Comparison of ENCODE assay signal across 8 mouse cellular contexts in the genomic region with DNA sequence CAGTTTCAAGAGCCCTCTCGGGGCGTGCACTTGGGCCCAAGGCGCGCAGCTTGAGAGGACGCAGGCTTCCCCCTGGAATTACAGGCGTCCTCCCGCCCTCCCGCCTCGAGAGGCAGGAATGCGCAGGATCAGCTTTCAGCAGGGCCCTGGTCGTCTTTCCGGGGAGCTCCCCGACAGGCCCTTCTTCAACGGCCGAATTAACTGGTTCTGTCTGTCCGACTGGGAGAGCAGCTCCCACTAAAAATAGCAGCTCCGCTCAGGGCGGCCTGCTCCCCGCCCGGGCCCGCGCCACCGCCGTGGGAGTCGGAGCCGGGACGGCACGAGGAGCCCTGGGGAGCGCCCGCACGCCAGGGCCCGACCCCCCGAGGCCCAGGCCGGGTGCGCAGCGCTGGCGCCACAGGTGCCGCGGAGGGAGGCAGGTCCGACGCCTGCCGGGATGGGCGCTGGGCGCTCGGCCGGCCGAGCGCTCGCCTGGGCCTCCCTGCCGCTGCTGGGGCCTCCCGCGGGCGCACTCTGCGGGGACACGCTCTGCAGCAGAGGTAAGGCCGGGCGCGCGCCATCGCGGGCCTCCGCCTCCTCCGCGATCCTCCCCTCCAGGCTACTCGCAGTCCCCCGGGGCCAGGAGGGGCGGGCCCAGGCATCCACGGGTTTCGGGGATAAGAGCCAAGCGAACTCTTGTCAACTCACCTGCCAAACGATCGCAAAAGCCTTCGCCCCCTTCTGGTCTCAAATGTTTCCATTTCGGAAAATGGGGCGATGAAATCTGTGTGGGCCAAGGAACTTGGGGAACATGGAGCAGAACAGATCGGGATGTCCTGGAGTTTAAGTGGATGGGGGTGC. TPM values are rescaled to one million over a fixed set of nuclear protein-coding genes. Genes with fewer than 3 reads are reported as not detected.
DNase-seq lines count a peak whose midpoint lies in the region; ATAC-seq and TF ChIP-seq lines count a peak whose summit lies in the region.

No protein-coding gene starts in this region.

- TF ChIP-seq POLR2A in testis, adult 2 months (IDR thresholded peaks at IDR 0.05; ENCODE audit: control insufficient read depth, low read depth, low read length): no peak

- no peak for TF ChIP-seq CTCF in C2C12 (IDR thresholded peaks at IDR 0.05; ENCODE audit: control insufficient read depth, insufficient read depth, insufficient read length)
- 0 out of 2 replicates have a peak, but pooled peaks have one; percentile 9 for TF ChIP-seq CTCF in testis, adult 2 months (IDR thresholded peaks at IDR 0.05; ENCODE audit: control insufficient read depth, insufficient read depth, insufficient replicate concordance, low read depth, low read length)

- no peaks in the 10 kb centered on the region for H3K9me3 ChIP-seq in embryonic facial prominence, embryonic 12.5 days
- H3K9me3 ChIP-seq in heart, embryonic 16.5 days (replicated peaks; ENCODE audit: control insufficient read depth, low read length): no peaks in the 10 kb centered on the region

- peak overlapping the region; percentile 95 for H3ac ChIP-seq in C2C12 (ENCODE audit: control insufficient read depth, insufficient read length, low read depth)

- peak; percentile 49 for ATAC-seq in embryonic facial prominence, embryonic 12.5 days (ENCODE audit: insufficient number of reproducible peaks, insufficient read depth, low FRiP score, low TSS enrichment)
- ATAC-seq in heart, embryonic 16.5 days (replicated peaks; ENCODE audit: extremely low read depth, insufficient read depth, low FRiP score): peak; percentile 65

- H3K27me3 ChIP-seq in C2C12 (ENCODE audit: control insufficient read depth, insufficient read depth, insufficient read length): no peaks in the 10 kb centered on the region
- peaks cover 53% of the 10 kb centered on the region for H3K27me3 ChIP-seq in embryonic facial prominence, embryonic 12.5 days
- H3K27me3 ChIP-seq in heart, embryonic 16.5 days (ENCODE audit: control insufficient read depth, insufficient read depth, low read length): peaks cover 3% of the 10 kb centered on the region; the same call in 1 of the 2 replicates
- H3K27me3 ChIP-seq in testis, adult 2 months (ENCODE audit: control insufficient read depth, insufficient read depth, low read length): no peaks in the 10 kb centered on the region; the same call in 1 of the 2 replicates

- H3K36me3 ChIP-seq in C2C12 (ENCODE audit: control insufficient read depth, insufficient read depth): no peaks in the 10 kb centered on the region
- no peaks in the 10 kb centered on the region for H3K36me3 ChIP-seq in embryonic facial prominence, embryonic 12.5 days
- H3K36me3 ChIP-seq in heart, embryonic 16.5 days (ENCODE audit: control insufficient read depth, insufficient read depth): no peaks in the 10 kb centered on the region
- no peaks in the 10 kb centered on the region for H3K36me3 ChIP-seq in testis, adult 2 months (ENCODE audit: control insufficient read depth, insufficient read depth, low read length)

- H3K4me1 ChIP-seq in embryonic facial prominence, embryonic 12.5 days: peaks cover 29% of the 10 kb centered on the region
- H3K4me1 ChIP-seq in heart, embryonic 16.5 days (ENCODE audit: control insufficient read depth, insufficient read depth, low read length): peaks cover 30% of the 10 kb centered on the region
- H3K4me1 ChIP-seq in testis, adult 2 months (ENCODE audit: control insufficient read depth, insufficient read depth, low read length): peaks cover 16% of the 10 kb centered on the region

- H3K4me3 ChIP-seq in C2C12 (ENCODE audit: insufficient read depth, poor library complexity, severe bottlenecking): peak overlapping the region; percentile 28
- peak overlapping the region; percentile 54 for H3K4me3 ChIP-seq in embryonic facial prominence, embryonic 12.5 days
- peak overlapping the region; percentile 66 for H3K4me3 ChIP-seq in heart, embryonic 16.5 days (ENCODE audit: low read length)
- peak overlapping the region; percentile 70 for H3K4me3 ChIP-seq in testis, adult 2 months (ENCODE audit: control insufficient read depth, low read depth, low read length)

- peak overlapping the region; percentile 75; the same call in 1 of the 2 replicates for H3K27ac ChIP-seq in embryonic facial prominence, embryonic 12.5 days
- H3K27ac ChIP-seq in heart, embryonic 16.5 days (ENCODE audit: low read length): peak overlapping the region; percentile 95
- peak overlapping the region; percentile 43; the same call in 1 of the 2 replicates for H3K27ac ChIP-seq in testis, adult 2 months (ENCODE audit: control insufficient read depth, insufficient read depth, low read depth, low read length)

- WGBS in embryonic facial prominence, embryonic 12.5 days: under 1% methylated on average over 75 of the region's 76 CpGs
- under 1% methylated on average over 65 of the region's 76 CpGs for WGBS in heart, embryonic 16.5 days

- DNase-seq in adrenal gland, adult (ENCODE audit: inconsistent age in 2 of 2, low spot score in 1 of 2): peak; percentile 71 to 89
- peak; percentile 72 to 89 for DNase-seq in kidney, postnatal 25 days
- DNase-seq in mesoderm, embryonic 11.5 days (ENCODE audit: low read depth, low spot score): peak; percentile 70
- DNase-seq in c-Kit-positive CD71-positive TER-119-positive erythroid progenitor cells, embryonic 14.5 days (ENCODE audit: low spot score): no peak

- peak overlapping the region; percentile 83 for H3K9ac ChIP-seq in embryonic facial prominence, embryonic 12.5 days
- H3K9ac ChIP-seq in heart, embryonic 16.5 days (ENCODE audit: low read length): peak overlapping the region; percentile 80

- H3K4me2 ChIP-seq in embryonic facial prominence, embryonic 12.5 days (replicated peaks): peak overlapping the region; percentile 98
- H3K4me2 ChIP-seq in heart, embryonic 16.5 days (ENCODE audit: low read depth, low read length): peak overlapping the region; percentile 85

- no peaks in the 10 kb centered on the region for H3K79me3 ChIP-seq in C2C12 (ENCODE audit: low read depth)

- H3K79me2 ChIP-seq in C2C12 (ENCODE audit: control insufficient read depth, insufficient read depth): no peaks in the 10 kb centered on the region

TF ChIP-seq in C2C12, 6 proteins besides CTCF, POLR2A, EP300 and RAD21:
- TF ChIP-seq MAX (IDR thresholded peaks at IDR 0.05) (no peak), FOSL1 (IDR thresholded peaks at IDR 0.05; ENCODE audit: insufficient read depth, low read length, poor library complexity, severe bottlenecking) (no peak), MYOG (IDR thresholded peaks at IDR 0.05; ENCODE audit: control insufficient read depth, extremely low read depth, insufficient read length) (no peak), CEBPB (IDR thresholded peaks at IDR 0.05; ENCODE audit: low read depth) (no peak), MYOD1 (IDR thresholded peaks at IDR 0.05; ENCODE audit: control insufficient read depth, insufficient read length, low read depth) (no peak), USF1 (IDR thresholded peaks at IDR 0.05; ENCODE audit: low read depth) (no peak)
TF ChIP-seq in C2C12: peak in this region for 0.

RNA-seq across cellular contexts. Expression of a gene that starts 23.7 kb away (rescaled TPM):
- 27.9 TPM for polyA plus RNA-seq in C2C12 (2012; fragmentation: generic; extraction: Trizol)
- polyA plus RNA-seq in embryonic facial prominence, embryonic 12.5 days (2016; fragmentation: Nextera tagmentation; extraction: Ambion mirVana): 61.0 and 73.7 TPM in 2 replicates
- polyA plus RNA-seq in heart, embryonic 16.5 days (2015; fragmentation: Nextera tagmentation; extraction: Ambion mirVana): 27.1 and 32.9 TPM in 2 replicates
- 28.5 and 30.9 TPM in 2 replicates for polyA plus RNA-seq in testis, adult 2 months (2012; rRNA removed)

Comparison
In these comparisons a context has a peak if more than half of its experiments do, and no peak if none do; other contexts are left out.
1. H3K27ac ChIP-seq: peak in every context shown above with its lines; median percentile 95 in heart, embryonic 16.5 days; 75 in embryonic facial prominence, embryonic 12.5 days; 43 in testis, adult 2 months.